Mouse (Mus musculus): ENCODE results near the gene Colgalt1. TPM values are rescaled to one million over a fixed set of nuclear protein-coding genes. Genes with fewer than 3 reads are reported as not detected.

Colgalt1 gene
- total and polyA plus RNA-seq, 3 experiments, result 50.9 to 102 (median 59.0) TPM

DNA sequence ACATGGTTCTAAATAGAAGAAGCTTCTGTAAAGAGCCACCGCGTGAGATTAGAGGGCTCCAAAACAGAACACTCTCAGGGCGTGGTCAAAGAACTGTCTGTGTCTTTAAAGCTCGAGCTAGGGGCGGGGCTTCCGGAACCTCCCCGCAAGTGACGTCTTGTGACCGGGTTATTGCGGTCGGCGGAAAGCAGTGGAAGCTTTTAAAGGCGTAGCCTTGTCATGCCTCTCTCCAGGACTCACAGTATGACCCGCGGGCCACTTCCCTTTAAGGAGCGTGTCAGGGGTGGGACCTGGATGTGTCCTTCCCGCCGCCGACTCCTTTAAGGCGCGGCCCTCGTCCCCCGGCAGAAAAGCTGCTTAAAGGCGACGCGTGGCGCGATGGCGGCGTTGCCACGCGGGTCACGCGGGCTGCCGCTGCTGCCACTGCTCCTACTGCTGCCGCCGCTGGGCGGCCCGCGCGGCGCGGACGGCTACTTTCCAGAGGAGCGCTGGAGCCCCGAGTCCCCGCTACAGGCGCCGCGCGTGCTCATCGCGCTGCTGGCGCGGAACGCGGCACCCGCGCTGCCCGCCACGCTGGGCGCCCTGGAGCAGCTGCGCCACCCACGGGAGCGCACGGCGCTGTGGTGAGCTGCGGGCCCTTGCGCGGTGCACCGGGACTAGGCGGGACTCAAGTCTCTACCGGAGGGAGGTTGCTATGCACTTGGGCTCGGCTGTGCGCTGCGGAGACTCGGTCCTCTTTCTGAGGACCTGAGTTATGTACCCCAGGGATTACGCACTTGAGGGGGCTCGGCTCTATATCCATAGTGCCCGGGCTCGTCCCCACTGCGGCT, at the start of gene Colgalt1 (continued):
- TF ChIP-seq USF1 (IDR thresholded peaks at IDR 0.05; ENCODE audit: low read depth, low read length), result peak; percentile 36; the same call in 1 of the 2 replicates
- peak; percentile 99 for TF ChIP-seq SIN3A (IDR thresholded peaks at IDR 0.05; ENCODE audit: low read length)
- no peak for TF ChIP-seq CHD2 (IDR thresholded peaks at IDR 0.05; ENCODE audit: low read length)
- no peak for TF ChIP-seq GATA1 (IDR thresholded peaks at IDR 0.05; ENCODE audit: low read depth, low read length)
- no peak for TF ChIP-seq BHLHE40 (IDR thresholded peaks at IDR 0.05; ENCODE audit: borderline replicate concordance, low read depth, low read length)

- Histone ChIP-seq H3K27me3 (ENCODE audit: control insufficient read depth in 1 of 2, insufficient read depth in 2 of 2, low read length in 2 of 2) (no peaks in the 10 kb centered on the region), H3K4me1 (ENCODE audit: control insufficient read depth in 1 of 2, insufficient read depth in 2 of 2, low read length in 2 of 2) (peaks cover 4 to 11% of the 10 kb centered on the region in 2 experiments; a peak in 3 of 4 replicates), H3K79me2 (ENCODE audit: control insufficient read depth, insufficient read depth, low read length, poor library complexity) (no peaks in the 10 kb centered on the region), H3K9me3 (replicated peaks; ENCODE audit: insufficient read depth, low read length) (no peaks in the 10 kb centered on the region), H3K36me3 (ENCODE audit: control insufficient read depth in 1 of 2, insufficient read depth in 2 of 2, low read length in 2 of 2) (peaks cover 0 to 7% of the 10 kb centered on the region in 2 experiments; a peak in 2 of 4 replicates), H3K4me3 (ENCODE audit: control insufficient read depth in 1 of 2, insufficient read depth in 1 of 2, low read depth in 2 of 2, low read length in 2 of 2) (no peak overlapping the region), H3K27ac (ENCODE audit: control insufficient read depth, low read depth, low read length) (no peak overlapping the region), H3K9ac (ENCODE audit: control insufficient read depth, low read depth, low read length, poor library complexity, severe bottlenecking) (no peak overlapping the region)
- TF ChIP-seq ZC3H11A (IDR thresholded peaks at IDR 0.05; ENCODE audit: low read depth, low read length) (peak; percentile 52; the same call in 1 of the 2 replicates), ZNF384 (IDR thresholded peaks at IDR 0.05; ENCODE audit: low read depth, low read length) (no peak), RAD21 (IDR thresholded peaks at IDR 0.05; ENCODE audit: low read depth, low read length) (peak; percentile 69), SMC3 (IDR thresholded peaks at IDR 0.05; ENCODE audit: low read depth, low read length) (peak; percentile 79), CTCF (IDR thresholded peaks at IDR 0.05 in 2 of 3, conservative IDR thresholded peaks at IDR 0.05 in 1 of 3; ENCODE audit: control insufficient read depth in 1 of 3, insufficient read depth in 1 of 3, low read depth in 2 of 3, low read length in 3 of 3, poor library complexity in 1 of 3, severe bottlenecking in 1 of 3) (peak; percentile 70 to 74 (median 72))
- peak; percentile 81 for DNase-seq (ENCODE audit: low read depth, low spot score)
Measured at GRCm38 (mm10) chr8:71561401-71561800, 49.4 kb upstream of the Colgalt1 start.

GRCm38 (mm10) chr8:71562751-71563150, 48.0 kb upstream of the Colgalt1 start:
- DNase-seq (ENCODE audit: low read depth, low spot score), result no peak
- no peaks in the 10 kb centered on the region for H3K79me2 ChIP-seq (ENCODE audit: control insufficient read depth, insufficient read depth, low read length, poor library complexity)
- no peak overlapping the region for H3K27ac ChIP-seq (ENCODE audit: control insufficient read depth, low read depth, low read length)
- peaks cover 4 to 11% of the 10 kb centered on the region in 2 experiments; a peak in 3 of 4 replicates for H3K4me1 ChIP-seq (ENCODE audit: control insufficient read depth in 1 of 2, insufficient read depth in 2 of 2, low read length in 2 of 2)
- H3K27me3 ChIP-seq (ENCODE audit: control insufficient read depth in 1 of 2, insufficient read depth in 2 of 2, low read length in 2 of 2), result no peaks in the 10 kb centered on the region
- no peak overlapping the region for H3K4me3 ChIP-seq (ENCODE audit: control insufficient read depth in 1 of 2, insufficient read depth in 1 of 2, low read depth in 2 of 2, low read length in 2 of 2)
- no peak for TF ChIP-seq TCF12 (IDR thresholded peaks at IDR 0.05; ENCODE audit: low read depth, low read length)
- no peak for TF ChIP-seq POLR2A (IDR thresholded peaks at IDR 0.05; ENCODE audit: control insufficient read depth in 1 of 2, insufficient read depth in 1 of 2, low read depth in 1 of 2, low read length in 2 of 2, poor library complexity in 1 of 2)
- TF ChIP-seq E2F4 (IDR thresholded peaks at IDR 0.05; ENCODE audit: borderline replicate concordance, low read depth, low read length), result no peak
- no peak for TF ChIP-seq TAL1 (IDR thresholded peaks at IDR 0.05; ENCODE audit: low read length)
- TF ChIP-seq BHLHE40 (IDR thresholded peaks at IDR 0.05; ENCODE audit: borderline replicate concordance, low read depth, low read length), result no peak
- no peak for TF ChIP-seq CHD1 (IDR thresholded peaks at IDR 0.05; ENCODE audit: low read depth, low read length)
- TF ChIP-seq UBTF (IDR thresholded peaks at IDR 0.05; ENCODE audit: borderline replicate concordance, insufficient read depth, low read depth, low read length), result no peak
- no peak overlapping the region for H3K9ac ChIP-seq (ENCODE audit: control insufficient read depth, low read depth, low read length, poor library complexity, severe bottlenecking)
- H3K36me3 ChIP-seq (ENCODE audit: control insufficient read depth in 1 of 2, insufficient read depth in 2 of 2, low read length in 2 of 2), result peaks cover 0 to 7% of the 10 kb centered on the region in 2 experiments; a peak in 2 of 4 replicates
- no peaks in the 10 kb centered on the region for H3K9me3 ChIP-seq (replicated peaks; ENCODE audit: insufficient read depth, low read length)
